Mouse (Mus musculus) heart, postnatal 14 days (tissue): Measurements from ENCODE around the gene Hoxc8. TPM values are rescaled to one million over a fixed set of nuclear protein-coding genes. Genes with fewer than 3 reads are reported as not detected.

Experiments used
- DNase-seq, 2 experiments: peaks; one replicate each; pipeline ENCODE4 v3.0.0; 2021 to 2022
- intact Hi-C: fragments of 180-260 bp; cut with DNase I; formaldehyde crosslinking; loops from one replicate; pipeline ENCODE4 v1.15.1; 2025
- total RNA-seq, 2 experiments: library from RNA; stranded (reverse); gene quantifications; 2 replicates each; pipeline ENCODE4 v1.2.3; 2021

Hoxc8 gene
- total RNA-seq, 2 experiments from 2014 or later: not detected

GRCm38 (mm10) chr15:102980352-102980751, 10.1 kb upstream of the Hoxc8 start:
- DNase-seq: no peak
- intact Hi-C loops: no loop called here

- intact Hi-C loops: no loop called here
Observed at GRCm38 (mm10) chr15:102980912-102981311, 9.5 kb upstream of the Hoxc8 start.

GRCm38 (mm10) chr15:102981379-102982288, 8.8 kb upstream of the Hoxc8 start:
- intact Hi-C loops: no loop called here
- no peak for DNase-seq

More at GRCm38 (mm10) chr15:102980912-102981311, 9.5 kb upstream of the Hoxc8 start:
- DNase-seq: no peak

GRCm38 (mm10) chr15:102983716-102984115, 6.7 kb upstream of the Hoxc8 start:
- DNase-seq: no peak
- intact Hi-C loops: no loop called here

- intact Hi-C loops: no loop called here
- no peak for DNase-seq
Observed at GRCm38 (mm10) chr15:102984521-102984920, 5.9 kb upstream of the Hoxc8 start.

GRCm38 (mm10) chr15:102984925-102985324, 5.5 kb upstream of the Hoxc8 start:
- no peak for DNase-seq
- intact Hi-C loops: loop anchor here (5.0 kb wide), 2 partner anchors 147 to 322 kb away; no protein-coding TSS in a partner anchor

GRCm38 (mm10) chr15:102987124-102987833, 3.1 kb upstream of the Hoxc8 start:
- DNase-seq: peak; percentile 92 to 97

GRCm38 (mm10) chr15:102988078-102988477, 2.3 kb upstream of the Hoxc8 start:
- intact Hi-C loops: loop anchor here (5.0 kb wide), 2 partner anchors 144 to 319 kb away; no protein-coding TSS in a partner anchor
- no peak for DNase-seq

More at GRCm38 (mm10) chr15:102987124-102987833, 3.1 kb upstream of the Hoxc8 start:
- intact Hi-C loops: loop anchor here (1.0 to 5.0 kb wide), 5 partner anchors 145 to 320 kb away; no protein-coding TSS in a partner anchor

GRCm38 (mm10) chr15:102991782-102992181, 1.4 kb downstream of the Hoxc8 start:
- no peak for DNase-seq
- intact Hi-C loops: no loop called here

- intact Hi-C loops: no loop called here
- no peak for DNase-seq
Observed at GRCm38 (mm10) chr15:102992206-102992605, 1.8 kb downstream of the Hoxc8 start.

GRCm38 (mm10) chr15:102992863-102993262, 2.5 kb downstream of the Hoxc8 start:
- intact Hi-C loops: no loop called here

GRCm38 (mm10) chr15:102996548-102996947, 6.1 kb downstream of the Hoxc8 start:
- intact Hi-C loops: no loop called here
- DNase-seq: no peak

More at GRCm38 (mm10) chr15:102992863-102993262, 2.5 kb downstream of the Hoxc8 start:
- no peak for DNase-seq

GRCm38 (mm10) chr15:102997431-102997830, 7.0 kb downstream of the Hoxc8 start:
- intact Hi-C loops: no loop called here
- DNase-seq: no peak

- intact Hi-C loops: no loop called here
Observed at GRCm38 (mm10) chr15:102997939-102998355, 7.5 kb downstream of the Hoxc8 start, which contains the start of gene Hoxc6. TSS of gene Hoxc6 (plus strand) at chr15:102998257.

GRCm38 (mm10) chr15:102998608-102999182, 8.3 kb downstream of the Hoxc8 start:
- DNase-seq: no peak

More at GRCm38 (mm10) chr15:102997939-102998355, 7.5 kb downstream of the Hoxc8 start, which contains the start of gene Hoxc6:
- no peak for DNase-seq

GRCm38 (mm10) chr15:102999183-102999831, 8.9 kb downstream of the Hoxc8 start:
- peak; percentile 63 to 65 for DNase-seq
- intact Hi-C loops: no loop called here

More at GRCm38 (mm10) chr15:102998608-102999182, 8.3 kb downstream of the Hoxc8 start:
- intact Hi-C loops: no loop called here

GRCm38 (mm10) chr15:102999955-103000354, 9.5 kb downstream of the Hoxc8 start:
- DNase-seq: no peak
- intact Hi-C loops: no loop called here

GRCm38 (mm10) chr15:103000501-103000901, 10.1 kb downstream of the Hoxc8 start:
- intact Hi-C loops: no loop called here
- no peak for DNase-seq

- intact Hi-C loops: no loop called here
- no peak for DNase-seq
Observed at GRCm38 (mm10) chr15:103001370-103001769, 11.0 kb downstream of the Hoxc8 start.

GRCm38 (mm10) chr15:103002156-103002555, 11.7 kb downstream of the Hoxc8 start:
- intact Hi-C loops: no loop called here
- DNase-seq: no peak
